Mouse (Mus musculus): Measurements from ENCODE around the gene Gm853. TPM values are rescaled to one million over a fixed set of nuclear protein-coding genes. Genes with fewer than 3 reads are reported as not detected.

Gm853 gene
- polyA plus RNA-seq, 1 experiment from 2014 or later, result 2.6 TPM

GRCm38 (mm10) chr4:130171951-130172765 is 50.0 kb downstream of the Gm853 start:
- H3K4me3 ChIP-seq (ENCODE audit: low read length), result peak overlapping the region; percentile 4; the same call in 1 of the 2 replicates
- H3K27ac ChIP-seq (ENCODE audit: low read length), result peak overlapping the region; percentile 74
- no peaks in the 10 kb centered on the region for H3K9me3 ChIP-seq (ENCODE audit: low read length)
- 24% methylated on average over 11 of the region's 11 CpGs for WGBS
- peak overlapping the region; percentile 29; the same call in 1 of the 2 replicates for H3K9ac ChIP-seq (replicated peaks; ENCODE audit: low read length)
- peaks cover 85% of the 10 kb centered on the region for H3K4me1 ChIP-seq (ENCODE audit: insufficient read depth, low read length)
- 0 out of 2 replicates have a peak, but pooled peaks cover 5% of the 10 kb centered on the region for H3K27me3 ChIP-seq (ENCODE audit: insufficient read depth, low read length)
- no peaks in the 10 kb centered on the region for H3K36me3 ChIP-seq (ENCODE audit: insufficient read depth, low read length)
- H3K4me2 ChIP-seq (replicated peaks; ENCODE audit: low read depth, low read length), result peak overlapping the region; percentile 33
- peak; percentile 43 for ATAC-seq (ENCODE audit: low FRiP score, low TSS enrichment)

- WGBS, result 89% methylated on average over 4 of the region's 4 CpGs
- Histone ChIP-seq H3K4me2 (replicated peaks; ENCODE audit: low read depth, low read length) (no peak overlapping the region), H3K4me1 (ENCODE audit: insufficient read depth, low read length) (peaks cover 80% of the 10 kb centered on the region), H3K27ac (ENCODE audit: low read length) (no peak overlapping the region), H3K4me3 (ENCODE audit: low read length) (no peak overlapping the region), H3K27me3 (ENCODE audit: insufficient read depth, low read length) (no peaks in the 10 kb centered on the region), H3K36me3 (ENCODE audit: insufficient read depth, low read length) (no peaks in the 10 kb centered on the region), H3K9ac (replicated peaks; ENCODE audit: low read length) (no peak overlapping the region), H3K9me3 (ENCODE audit: low read length) (no peaks in the 10 kb centered on the region)
- no peak for ATAC-seq (ENCODE audit: low FRiP score, low TSS enrichment)
These were observed 51.8 kb downstream of the Gm853 start for GRCm38 (mm10) chr4:130170362-130170761.

- Histone ChIP-seq H3K9me3 (ENCODE audit: low read length) (no peaks in the 10 kb centered on the region), H3K27ac (ENCODE audit: low read length) (no peak overlapping the region), H3K27me3 (ENCODE audit: insufficient read depth, low read length) (no peaks in the 10 kb centered on the region), H3K4me2 (replicated peaks; ENCODE audit: low read depth, low read length) (no peak overlapping the region), H3K4me1 (ENCODE audit: insufficient read depth, low read length) (peaks cover 71% of the 10 kb centered on the region), H3K9ac (replicated peaks; ENCODE audit: low read length) (no peak overlapping the region), H3K4me3 (ENCODE audit: low read length) (no peak overlapping the region), H3K36me3 (ENCODE audit: insufficient read depth, low read length) (no peaks in the 10 kb centered on the region)
- ATAC-seq (ENCODE audit: low FRiP score, low TSS enrichment), result no peak
- WGBS, result 62% methylated on average over 16 of the region's 16 CpGs
These were observed 52.7 kb downstream of the Gm853 start for GRCm38 (mm10) chr4:130169411-130169971.

DNA sequence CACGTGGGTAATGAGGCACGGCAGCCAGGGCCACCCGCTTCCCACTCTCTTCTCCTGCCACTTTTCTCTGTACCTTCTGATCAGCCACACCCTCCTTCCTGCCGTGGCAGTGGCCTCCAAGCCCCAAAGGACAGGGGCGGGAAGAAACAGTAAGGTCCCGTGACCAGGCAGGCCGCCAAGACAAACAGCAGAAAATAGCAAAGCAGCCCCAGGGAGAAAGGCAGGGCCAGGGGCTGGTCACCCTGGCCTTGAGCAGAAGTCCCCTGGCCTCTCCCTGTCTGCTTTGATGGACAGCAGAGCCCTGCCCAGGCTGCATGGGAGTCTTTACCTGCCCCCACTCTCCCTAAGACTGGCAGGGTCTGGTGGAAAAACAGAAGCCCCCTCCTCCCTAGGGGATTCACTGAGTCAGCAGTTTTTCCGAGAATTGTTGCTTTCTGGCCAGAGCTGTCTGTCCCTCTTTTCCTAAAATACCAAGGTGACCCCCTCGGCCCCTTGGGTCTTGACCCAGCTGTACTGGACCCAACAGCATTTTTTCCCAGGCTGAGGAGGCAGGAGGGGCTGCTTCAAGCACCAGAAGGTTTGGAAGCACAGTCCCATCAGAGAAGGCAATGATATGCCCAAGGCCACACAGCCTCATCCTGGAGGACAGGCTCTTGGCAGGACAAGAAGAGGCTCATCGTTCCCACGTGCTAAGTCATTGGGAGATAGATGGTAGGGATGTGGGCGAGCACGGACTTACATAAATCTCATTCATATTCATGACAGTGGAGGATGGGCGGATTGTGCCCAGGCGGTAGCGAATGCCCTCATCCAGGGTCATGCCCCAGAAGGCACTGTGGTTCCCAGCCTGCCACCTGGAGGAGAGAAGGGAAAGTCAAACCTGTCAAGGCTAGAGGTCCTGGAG is 53.7 kb downstream of the Gm853 start:
- Histone ChIP-seq H3K4me1 (ENCODE audit: insufficient read depth, low read length) (peaks cover 70% of the 10 kb centered on the region), H3K27ac (ENCODE audit: low read length) (peak overlapping the region; percentile 64), H3K36me3 (ENCODE audit: insufficient read depth, low read length) (no peaks in the 10 kb centered on the region), H3K9ac (replicated peaks; ENCODE audit: low read length) (0 out of 2 replicates have a peak overlapping the region, but pooled peaks have one; percentile 24), H3K9me3 (ENCODE audit: low read length) (no peaks in the 10 kb centered on the region), H3K4me3 (ENCODE audit: low read length) (no peak overlapping the region), H3K27me3 (ENCODE audit: insufficient read depth, low read length) (no peaks in the 10 kb centered on the region), H3K4me2 (replicated peaks; ENCODE audit: low read depth, low read length) (peak overlapping the region; percentile 37)
- 21% methylated on average over 16 of the region's 16 CpGs for WGBS
- peak; percentile 79 for ATAC-seq (ENCODE audit: low FRiP score, low TSS enrichment)

DNA sequence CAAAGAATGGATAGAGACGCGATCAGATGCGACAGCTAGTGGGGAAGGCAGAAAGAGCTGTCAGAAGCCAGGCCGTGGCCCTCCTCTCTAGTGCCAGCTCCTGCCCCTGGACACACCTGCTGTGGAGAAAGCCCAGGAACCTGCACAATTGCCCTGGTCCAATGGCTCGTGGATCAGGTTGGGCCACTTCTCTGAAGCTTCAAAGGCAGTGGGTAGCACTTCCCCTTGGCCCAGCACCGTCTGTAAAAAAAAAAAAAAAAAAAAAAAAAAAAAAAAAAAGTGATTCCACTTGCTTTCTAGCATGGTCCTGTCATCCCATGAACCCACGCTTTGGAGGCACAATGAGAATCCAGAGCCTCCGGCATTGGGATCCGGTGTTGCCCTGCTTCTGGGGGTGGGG is 54.4 kb downstream of the Gm853 start:
- Histone ChIP-seq H3K4me1 (ENCODE audit: insufficient read depth, low read length) (peaks cover 69% of the 10 kb centered on the region), H3K9ac (replicated peaks; ENCODE audit: low read length) (0 out of 2 replicates have a peak overlapping the region, but pooled peaks have one; percentile 24), H3K27me3 (ENCODE audit: insufficient read depth, low read length) (no peaks in the 10 kb centered on the region), H3K4me3 (ENCODE audit: low read length) (no peak overlapping the region), H3K36me3 (ENCODE audit: insufficient read depth, low read length) (no peaks in the 10 kb centered on the region), H3K9me3 (ENCODE audit: low read length) (no peaks in the 10 kb centered on the region), H3K4me2 (replicated peaks; ENCODE audit: low read depth, low read length) (peak overlapping the region; percentile 37), H3K27ac (ENCODE audit: low read length) (peak overlapping the region; percentile 64)
- 25% methylated on average over 9 of the region's 9 CpGs for WGBS
- ATAC-seq (ENCODE audit: low FRiP score, low TSS enrichment), result no peak

- ATAC-seq (ENCODE audit: low FRiP score, low TSS enrichment), result no peak
- WGBS, result 45% methylated on average over 22 of the region's 22 CpGs
- H3K36me3 ChIP-seq (ENCODE audit: insufficient read depth, low read length), result no peaks in the 10 kb centered on the region
- H3K27me3 ChIP-seq (ENCODE audit: insufficient read depth, low read length), result no peaks in the 10 kb centered on the region
- peak overlapping the region; percentile 37 for H3K4me2 ChIP-seq (replicated peaks; ENCODE audit: low read depth, low read length)
- H3K9ac ChIP-seq (replicated peaks; ENCODE audit: low read length), result 0 out of 2 replicates have a peak overlapping the region, but pooled peaks have one; percentile 24
- no peak overlapping the region for H3K4me3 ChIP-seq (ENCODE audit: low read length)
- H3K9me3 ChIP-seq (ENCODE audit: low read length), result no peaks in the 10 kb centered on the region
- H3K4me1 ChIP-seq (ENCODE audit: insufficient read depth, low read length), result peaks cover 64% of the 10 kb centered on the region
- peak overlapping the region; percentile 64; the same call in 1 of the 2 replicates for H3K27ac ChIP-seq (ENCODE audit: low read length)
These were observed 54.9 kb downstream of the Gm853 start for GRCm38 (mm10) chr4:130167321-130167720.

GRCm38 (mm10) chr4:130166592-130166991 is 55.6 kb downstream of the Gm853 start:
- ATAC-seq (ENCODE audit: low FRiP score, low TSS enrichment), result no peak
- Histone ChIP-seq H3K4me3 (ENCODE audit: low read length) (no peak overlapping the region), H3K27me3 (ENCODE audit: insufficient read depth, low read length) (no peaks in the 10 kb centered on the region), H3K9ac (replicated peaks; ENCODE audit: low read length) (no peak overlapping the region), H3K27ac (ENCODE audit: low read length) (no peak overlapping the region), H3K4me2 (replicated peaks; ENCODE audit: low read depth, low read length) (no peak overlapping the region), H3K36me3 (ENCODE audit: insufficient read depth, low read length) (no peaks in the 10 kb centered on the region), H3K9me3 (ENCODE audit: low read length) (no peaks in the 10 kb centered on the region), H3K4me1 (ENCODE audit: insufficient read depth, low read length) (peaks cover 57% of the 10 kb centered on the region)
- 72% methylated on average over 8 of the region's 8 CpGs for WGBS

GRCm38 (mm10) chr4:130166061-130166460 is 56.1 kb downstream of the Gm853 start:
- Histone ChIP-seq H3K9me3 (ENCODE audit: low read length) (no peaks in the 10 kb centered on the region), H3K27me3 (ENCODE audit: insufficient read depth, low read length) (no peaks in the 10 kb centered on the region), H3K4me2 (replicated peaks; ENCODE audit: low read depth, low read length) (no peak overlapping the region), H3K27ac (ENCODE audit: low read length) (no peak overlapping the region), H3K4me3 (ENCODE audit: low read length) (no peak overlapping the region), H3K36me3 (ENCODE audit: insufficient read depth, low read length) (no peaks in the 10 kb centered on the region), H3K9ac (replicated peaks; ENCODE audit: low read length) (no peak overlapping the region), H3K4me1 (ENCODE audit: insufficient read depth, low read length) (peaks cover 51% of the 10 kb centered on the region)
- ATAC-seq (ENCODE audit: low FRiP score, low TSS enrichment), result no peak
- 75% methylated on average over 18 of the region's 18 CpGs for WGBS

- WGBS, result 79% methylated on average over 6 of the region's 6 CpGs
- Histone ChIP-seq H3K4me2 (replicated peaks; ENCODE audit: low read depth, low read length) (no peak overlapping the region; the same call in 1 of the 2 replicates), H3K4me1 (ENCODE audit: insufficient read depth, low read length) (peaks cover 43% of the 10 kb centered on the region), H3K9ac (replicated peaks; ENCODE audit: low read length) (no peak overlapping the region), H3K9me3 (ENCODE audit: low read length) (no peaks in the 10 kb centered on the region), H3K36me3 (ENCODE audit: insufficient read depth, low read length) (no peaks in the 10 kb centered on the region), H3K27ac (ENCODE audit: low read length) (no peak overlapping the region), H3K4me3 (ENCODE audit: low read length) (no peak overlapping the region), H3K27me3 (ENCODE audit: insufficient read depth, low read length) (no peaks in the 10 kb centered on the region)
- no peak for ATAC-seq (ENCODE audit: low FRiP score, low TSS enrichment)
These were observed 58.1 kb downstream of the Gm853 start for GRCm38 (mm10) chr4:130164121-130164520.

All from kidney, embryonic 16.5 days (tissue).